14 mouse cellular contexts compared by ENCODE assay signal in the genomic region with DNA sequence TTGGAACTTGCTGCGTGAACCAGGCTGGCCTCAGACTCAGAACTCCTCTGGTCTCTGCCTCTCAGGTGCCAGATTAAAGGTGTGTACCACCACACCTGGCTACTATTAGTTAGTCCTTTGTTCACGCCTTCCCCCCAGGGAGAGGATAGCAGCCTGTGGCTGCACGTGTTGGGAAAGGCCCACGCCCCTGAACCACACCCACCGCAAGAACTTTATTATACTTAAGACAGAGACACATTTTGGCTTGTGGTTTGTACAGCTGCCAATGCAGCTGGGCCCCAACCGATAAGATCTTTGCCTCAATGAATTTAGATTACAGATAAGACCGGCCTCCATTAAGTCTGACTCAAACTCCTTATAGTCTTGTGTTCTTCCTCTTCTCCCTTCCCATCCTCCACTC. TPM values are rescaled to one million over a fixed set of nuclear protein-coding genes. Genes with fewer than 3 reads are reported as not detected.
DNase-seq lines count a peak whose midpoint lies in the region; ATAC-seq and TF ChIP-seq lines count a peak whose summit lies in the region.
"Had no signal": no experiment of that assay in that cellular context is flagged by ENCODE, and none has a peak within 500 bp of the region (broad histone marks: within the 10 kb centered on the region; RNA-seq: fewer than 3 reads in every experiment).

No protein-coding gene starts in this region.

- H3K36me3 ChIP-seq in G1E (replicated peaks), result no peaks in the 10 kb centered on the region
- no peaks in the 10 kb centered on the region for H3K36me3 ChIP-seq in stomach, postnatal 0 days (ENCODE audit: control insufficient read depth, insufficient read depth, low read length)
- no peaks in the 10 kb centered on the region for H3K36me3 ChIP-seq in heart, embryonic 11.5 days (ENCODE audit: control insufficient read depth, insufficient read depth, low read length)
- H3K36me3 ChIP-seq: heart, embryonic 12.5 days had no signal

- no peak overlapping the region for H3K4me3 ChIP-seq in G1E (ENCODE audit: low read depth, low read length)
- no peak overlapping the region for H3K4me3 ChIP-seq in stomach, postnatal 0 days (ENCODE audit: low read depth, low read length)
- no peak overlapping the region for H3K4me3 ChIP-seq in heart, embryonic 11.5 days (ENCODE audit: low read depth, low read length)
- H3K4me3 ChIP-seq: heart, embryonic 12.5 days had no signal

- no peak for TF ChIP-seq EP300 in stomach, postnatal 0 days (optimal IDR thresholded peaks at IDR 0.05)

- DNase-seq in A20 (ENCODE audit: low read depth, low spot score), result peak; percentile 30
- peak; percentile 21 for DNase-seq in G1E (ENCODE audit: low spot score)
- DNase-seq in stomach, postnatal 0 days (ENCODE audit: low spot score), result no peak
- no peak for DNase-seq in embryo, embryonic 9.5 days (ENCODE audit: extremely low spot score)
- no peak for DNase-seq in cerebellum, postnatal 10 days
- DNase-seq: adrenal gland, postnatal 25 days; forebrain, postnatal 0 days; kidney, postnatal 14 days had no signal

- no peak overlapping the region for H3K27ac ChIP-seq in stomach, postnatal 0 days (replicated peaks)
- H3K27ac ChIP-seq in heart, embryonic 11.5 days (ENCODE audit: low read depth, low read length), result no peak overlapping the region
- H3K27ac ChIP-seq: hindbrain, embryonic 14.5 days had no signal

- WGBS in stomach, postnatal 0 days, result 48% methylated on average over 7 of the region's 7 CpGs
- 80% methylated on average over 7 of the region's 7 CpGs for WGBS in heart, embryonic 11.5 days (ENCODE audit: insufficient replicate concordance)

- no peak overlapping the region for H3K9ac ChIP-seq in stomach, postnatal 0 days (ENCODE audit: low read length)
- H3K9ac ChIP-seq in heart, embryonic 11.5 days (ENCODE audit: low read depth, low read length), result no peak overlapping the region
- H3K9ac ChIP-seq: forebrain, postnatal 0 days; heart, embryonic 12.5 days; hindbrain, embryonic 14.5 days had no signal

- no peak for TF ChIP-seq CTCF in G1E (IDR thresholded peaks at IDR 0.05; ENCODE audit: low read depth, low read length)
- TF ChIP-seq CTCF in stomach, postnatal 0 days (IDR thresholded peaks at IDR 0.05; ENCODE audit: low read depth), result no peak

- ATAC-seq in G1E (ENCODE audit: extremely low read depth, insufficient number of reproducible peaks, low FRiP score, poor library complexity, severe bottlenecking), result peak; percentile 57; the same call in 1 of the 2 replicates
- peak; percentile 41 for ATAC-seq in inflammation-experienced regulatory T-cells, adult 6 months
- ATAC-seq in stomach, postnatal 0 days (ENCODE audit: low FRiP score, low TSS enrichment), result peak; percentile 48; the same call in 1 of the 2 replicates
- no peak for ATAC-seq in heart, embryonic 11.5 days (replicated peaks; ENCODE audit: insufficient number of reproducible peaks, low FRiP score, low TSS enrichment)
- no peak for ATAC-seq in frontal cortex, adult (ENCODE audit: low TSS enrichment)
- ATAC-seq: forebrain, postnatal 0 days had no signal

- peaks cover 75% of the 10 kb centered on the region for H3K27me3 ChIP-seq in G1E (ENCODE audit: insufficient read depth, low read length)
- H3K27me3 ChIP-seq in stomach, postnatal 0 days (ENCODE audit: control insufficient read depth, insufficient read depth, low read length), result no peaks in the 10 kb centered on the region
- no peaks in the 10 kb centered on the region for H3K27me3 ChIP-seq in heart, embryonic 11.5 days (ENCODE audit: control insufficient read depth, insufficient read depth, low read length)
- H3K27me3 ChIP-seq: heart, embryonic 12.5 days had no signal

- peaks cover 34% of the 10 kb centered on the region for H3K4me1 ChIP-seq in G1E (ENCODE audit: insufficient read depth, low read depth, low read length)
- H3K4me1 ChIP-seq in stomach, postnatal 0 days (replicated peaks; ENCODE audit: control insufficient read depth, insufficient read depth), result no peaks in the 10 kb centered on the region
- H3K4me1 ChIP-seq in heart, embryonic 11.5 days (ENCODE audit: control insufficient read depth, insufficient read depth, low read length), result no peaks in the 10 kb centered on the region

- no peak overlapping the region for H3K4me2 ChIP-seq in stomach, postnatal 0 days (replicated peaks; ENCODE audit: low read depth)
- H3K4me2 ChIP-seq in heart, embryonic 11.5 days, result no peak overlapping the region
- H3K4me2 ChIP-seq: heart, embryonic 12.5 days; hindbrain, embryonic 14.5 days; liver, embryonic 11.5 days had no signal

- H3K9me3 ChIP-seq in G1E (replicated peaks), result peaks cover 5% of the 10 kb centered on the region
- no peaks in the 10 kb centered on the region for H3K9me3 ChIP-seq in stomach, postnatal 0 days (ENCODE audit: control insufficient read depth, low read length)
- no peaks in the 10 kb centered on the region for H3K9me3 ChIP-seq in heart, embryonic 11.5 days (replicated peaks; ENCODE audit: control insufficient read depth, low read length)

RNA-seq across cellular contexts. Expression of gene Mdga1, which starts 10.0 kb away (rescaled TPM):
- total RNA-seq in G1E (2014; fragmentation: Nextera tagmentation) (not detected in 2 replicates), G1E (2017) (0.05 and 0.23 TPM in 2 replicates)
- polyA plus RNA-seq in G1E (2012), result 0.05 and 0.23 TPM in 2 replicates
- polyA plus RNA-seq in inflammation-experienced regulatory T-cells, adult 6 months (2017; shearing (Covaris generic)), result not detected
- 2.1 and 2.7 TPM in 2 replicates for polyA plus RNA-seq in stomach, postnatal 0 days (2015; fragmentation: Nextera tagmentation; extraction: Ambion mirVana)
- polyA plus RNA-seq in heart, embryonic 11.5 days (2014; fragmentation: Nextera tagmentation; extraction: Ambion mirVana), result 1.7 and 1.8 TPM in 2 replicates

RNA-seq across cellular contexts. Expression of gene Zfand3, which starts 24.7 kb away (rescaled TPM):
- total RNA-seq in G1E (2014; fragmentation: Nextera tagmentation) (49.2 and 52.1 TPM in 2 replicates), G1E (2017) (17.1 and 17.6 TPM in 2 replicates)
- polyA plus RNA-seq in G1E (2012), result 93.6 and 121 TPM in 2 replicates
- 10 to 100 TPM; 17.4 to 33.0 (median 17.9) TPM for polyA plus RNA-seq in inflammation-experienced regulatory T-cells, adult 6 months (2017; shearing (Covaris generic))
- 35.5 and 36.0 TPM in 2 replicates for polyA plus RNA-seq in stomach, postnatal 0 days (2015; fragmentation: Nextera tagmentation; extraction: Ambion mirVana)
- 49.5 and 51.4 TPM in 2 replicates for polyA plus RNA-seq in heart, embryonic 11.5 days (2014; fragmentation: Nextera tagmentation; extraction: Ambion mirVana)

Comparison
In these comparisons a context has a peak if more than half of its experiments do, and no peak if none do; other contexts are left out.
1. DNase-seq: peak in A20 (single experiment) and G1E (single experiment); none in stomach, postnatal 0 days (single experiment), embryo, embryonic 9.5 days (single experiment) and cerebellum, postnatal 10 days (0 of 2).
2. ATAC-seq: peak in G1E (single experiment), inflammation-experienced regulatory T-cells, adult 6 months (single experiment) and stomach, postnatal 0 days (single experiment); none in heart, embryonic 11.5 days (single experiment) and frontal cortex, adult (single experiment).